Mouse (Mus musculus) cerebellum, adult (tissue): ENCODE results near the gene Ikzf4.
"Not testable (repeated sequence)": the region's sequence is repeated elsewhere in the genome, so short reads cannot be mapped to it uniquely, and the experiment has no call there.

Experiments used
- ATAC-seq: cut with Nextera tagmentation; 2 replicates; pipeline ENCODE4 v1.9.2; 2017; ENCODE audit warnings: mild to moderate bottlenecking, moderate library complexity, mixed read lengths; ENCODE audit not compliant: insufficient number of reproducible peaks, low FRiP score, low TSS enrichment

Ikzf4 gene

GRCm38 (mm10) chr10:128614934-128615333 is 30.9 kb downstream of the Ikzf4 start:
- ATAC-seq: no peak

GRCm38 (mm10) chr10:128613820-128614219 is 32.0 kb downstream of the Ikzf4 start:
- not testable (repeated sequence) for ATAC-seq

GRCm38 (mm10) chr10:128613154-128613440 is 32.7 kb downstream of the Ikzf4 start:
- ATAC-seq: no peak

- peak; percentile 80 for ATAC-seq
These were observed 33.2 kb downstream of the Ikzf4 start for GRCm38 (mm10) chr10:128612433-128613153.

- ATAC-seq: no peak
These were observed 39.3 kb downstream of the Ikzf4 start for GRCm38 (mm10) chr10:128606483-128606882.

- no peak for ATAC-seq
These were observed 43.2 kb downstream of the Ikzf4 start for GRCm38 (mm10) chr10:128602470-128603128.

- ATAC-seq: no peak
These were observed 44.3 kb downstream of the Ikzf4 start for GRCm38 (mm10) chr10:128601499-128601898.

- no peak for ATAC-seq
These were observed 47.3 kb downstream of the Ikzf4 start for GRCm38 (mm10) chr10:128598476-128598875.

GRCm38 (mm10) chr10:128592797-128593196 is 53.0 kb downstream of the Ikzf4 start:
- no peak for ATAC-seq

GRCm38 (mm10) chr10:128591436-128591835 is 54.4 kb downstream of the Ikzf4 start:
- no peak for ATAC-seq

GRCm38 (mm10) chr10:128590193-128590690 is 55.5 kb downstream of the Ikzf4 start:
- ATAC-seq: peak; percentile 43; the same call in 1 of the 2 replicates

- no peak for ATAC-seq
These were observed 56.2 kb downstream of the Ikzf4 start, which contains the start of gene Erbb3 for GRCm38 (mm10) chr10:128589464-128590192. Erbb3 (minus strand) TSS chr10:128589652.

- ATAC-seq: no peak
These were observed 56.9 kb downstream of the Ikzf4 start for GRCm38 (mm10) chr10:128588775-128589463.

- ATAC-seq: no peak
These were observed 57.7 kb downstream of the Ikzf4 start for GRCm38 (mm10) chr10:128588136-128588535.

GRCm38 (mm10) chr10:128587697-128588096 is 58.1 kb downstream of the Ikzf4 start:
- no peak for ATAC-seq

GRCm38 (mm10) chr10:128587120-128587519 is 58.7 kb downstream of the Ikzf4 start:
- ATAC-seq: no peak

- no peak for ATAC-seq
These were observed 59.2 kb downstream of the Ikzf4 start for GRCm38 (mm10) chr10:128586546-128586945.

GRCm38 (mm10) chr10:128584386-128584785 is 61.4 kb downstream of the Ikzf4 start:
- ATAC-seq: no peak

GRCm38 (mm10) chr10:128583644-128584043 is 62.1 kb downstream of the Ikzf4 start:
- peak; percentile 49; the same call in 1 of the 2 replicates for ATAC-seq
